Mouse (Mus musculus): ENCODE measurements around the gene Pou1f1. TPM values are rescaled to one million over a fixed set of nuclear protein-coding genes. Genes with fewer than 3 reads are reported as not detected.

Gene Pou1f1
- not detected in 2 replicates for polyA plus RNA-seq (2012; rRNA removed)

DNA sequence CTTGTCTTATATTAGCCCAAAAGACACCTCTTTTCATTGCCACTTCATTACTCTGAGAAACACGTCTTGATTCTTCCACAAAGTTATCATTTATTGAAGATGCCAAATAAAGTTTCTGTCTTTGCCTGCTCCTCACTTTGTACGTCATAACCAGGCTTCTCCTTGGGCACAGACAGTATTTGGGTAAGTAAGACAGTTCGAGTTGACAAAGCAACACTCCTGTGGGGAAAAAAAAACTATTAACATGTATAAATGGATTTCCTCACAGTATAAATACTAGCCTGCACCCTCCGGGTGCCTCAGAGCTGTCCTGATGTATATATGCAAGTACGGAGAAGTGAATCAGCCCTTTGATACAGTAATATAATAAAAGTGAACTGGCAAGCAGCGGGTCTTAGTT is at the start of gene Pou1f1:
TSS of gene Pou1f1 (plus strand) at position 301 of the 400 bp plus-strand sequence.

DNA sequence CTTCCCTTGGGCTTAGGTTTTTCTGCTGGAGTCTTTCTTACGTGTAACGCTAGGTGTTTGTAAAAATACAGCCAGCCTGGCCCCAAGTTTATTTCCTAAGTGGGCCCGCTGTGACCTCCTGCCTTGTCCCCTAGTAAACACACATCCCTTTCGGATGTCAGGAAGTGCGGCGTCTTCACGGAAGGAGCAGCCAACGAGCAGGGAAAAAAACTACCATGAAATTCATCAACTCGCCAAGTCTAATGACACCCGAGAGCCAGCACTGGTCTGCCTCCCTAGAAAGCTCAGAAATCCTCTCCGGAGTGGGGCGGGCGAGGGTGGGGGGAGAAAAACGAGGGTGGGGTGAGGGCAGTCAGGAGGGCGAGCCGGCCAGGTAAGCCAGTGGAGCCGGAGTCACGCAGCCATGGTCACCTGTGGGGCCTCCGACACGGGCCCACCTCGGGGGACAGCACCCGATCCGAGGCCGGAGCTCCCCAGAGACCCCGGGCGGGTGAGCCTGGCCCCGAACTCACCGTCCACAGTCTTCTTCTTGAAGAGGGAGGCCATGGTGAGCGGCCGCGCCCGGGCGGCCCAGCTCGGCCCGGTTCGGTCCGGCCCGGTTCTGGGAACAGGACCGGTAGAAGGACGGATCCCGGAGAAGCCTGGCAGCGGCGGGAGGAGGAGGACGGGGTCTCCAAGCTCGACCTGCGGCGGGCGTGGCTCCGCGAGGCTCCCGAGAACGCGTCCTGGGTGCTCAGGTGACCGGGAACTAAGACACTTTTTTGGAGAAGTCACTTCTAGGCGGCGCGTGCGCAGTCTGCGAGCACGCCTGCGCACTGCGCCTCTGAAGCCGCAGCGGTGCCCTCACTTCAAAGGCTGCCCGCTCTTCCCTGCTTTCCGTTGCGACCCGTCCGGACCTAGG is 41.9 kb downstream of the Pou1f1 start, which contains the start of gene Chmp2b:
TSS of gene Chmp2b (minus strand) at position 764 of the 901 bp plus-strand sequence.

Other genes starting within 250 kb of the Pou1f1 start
- gene Chmp2b, start 42.2 kb downstream of the Pou1f1 start, polyA plus RNA-seq (2012; rRNA removed) = 64.1 and 70.0 TPM in 2 replicates